Mouse (Mus musculus) neural tube, embryonic 11.5 days (tissue): ENCODE results near the gene Gns. TPM values are rescaled to one million over a fixed set of nuclear protein-coding genes. Genes with fewer than 3 reads are reported as not detected.

Experiments used
- ATAC-seq: fragments of 200-750 bp; cut with Nextera tagmentation; 2 replicates; pipeline ENCODE4 v1.8.0; 2017; ENCODE audit warnings: moderate number of reproducible peaks, mild to moderate bottlenecking, moderate TSS enrichment, moderate library complexity; ENCODE audit not compliant: insufficient read depth, low FRiP score, low TSS enrichment
- DNase-seq: peaks from one replicate; pipeline ENCODE4 v3.0.0-alpha.2; 2015; ENCODE audit warnings: low spot score
- H3K27ac ChIP-seq: fragments of 300-500 bp; sonication (generic); 2 replicates; pipeline ENCODE4 v1.5.1; 2014; ENCODE audit warnings: low read depth, mild to moderate bottlenecking, low read length
- H3K27me3 ChIP-seq: fragments of 300-500 bp; sonication (generic); 2 replicates; pipeline ENCODE4 v1.6.1; 2014; ENCODE audit warnings: mild to moderate bottlenecking, low read length, mixed read lengths; ENCODE audit not compliant: control insufficient read depth, insufficient read depth
- H3K36me3 ChIP-seq: fragments of 300-500 bp; sonication (generic); 2 replicates; pipeline ENCODE4 v1.6.1; 2014; ENCODE audit warnings: mild to moderate bottlenecking, low read length, moderate library complexity, mixed read lengths; ENCODE audit not compliant: control insufficient read depth, insufficient read depth
- H3K4me1 ChIP-seq: fragments of 300-500 bp; sonication (generic); 2 replicates; pipeline ENCODE4 v1.6.1; 2014; ENCODE audit warnings: low read length, mixed read lengths; ENCODE audit not compliant: control insufficient read depth, insufficient read depth
- H3K4me2 ChIP-seq: fragments of 300-500 bp; sonication (generic); 2 replicates; pipeline ENCODE4 v1.6.1; 2014; ENCODE audit warnings: low read depth, mild to moderate bottlenecking, moderate library complexity
- H3K4me3 ChIP-seq: fragments of 300-500 bp; sonication (generic); 2 replicates; pipeline ENCODE4 v1.5.1; 2014; ENCODE audit warnings: low read depth, low read length
- H3K9ac ChIP-seq: fragments of 300-500 bp; sonication (generic); 2 replicates; pipeline ENCODE4 v1.6.1; 2014; ENCODE audit warnings: mild to moderate bottlenecking, low read length
- H3K9me3 ChIP-seq: fragments of 300-500 bp; sonication (generic); 2 replicates; pipeline ENCODE4 v1.6.1; 2016; ENCODE audit warnings: low read length; ENCODE audit not compliant: control insufficient read depth
- WGBS: fragments of 180-500 bp; shearing (Covaris S2); extraction: QIAGEN DNeasy Blood & Tissue Kit; methylation state at CpG from one replicate; pipeline ENCODE4 v1.1.7; 2014; 5-methylcytosine and 5-hydroxymethylcytosine counted together
- polyA plus RNA-seq: library from polyadenylated mRNA; unstranded; fragments of >200 nt; fragmentation: Nextera tagmentation; extraction: Ambion mirVana; gene quantifications from 2 replicates; pipeline ENCODE4 v1.2.1, GENCODE M21; 2014

Gns gene
- polyA plus RNA-seq, 1 experiment from 2014 or later = 53.5 TPM

GRCm38 (mm10) chr10:121403104-121403503 lies 38.2 kb downstream of the Gns start:
- DNase-seq (no peak), ATAC-seq (no peak)
- Histone ChIP-seq H3K4me1 (no peaks in the 10 kb centered on the region), H3K4me3 (no peak overlapping the region), H3K27me3 (no peaks in the 10 kb centered on the region), H3K9me3 (no peaks in the 10 kb centered on the region), H3K4me2 (no peak overlapping the region), H3K36me3 (no peaks in the 10 kb centered on the region), H3K9ac (no peak overlapping the region), H3K27ac (no peak overlapping the region)
- 62% methylated on average over 9 of the region's 9 CpGs for WGBS

DNA sequence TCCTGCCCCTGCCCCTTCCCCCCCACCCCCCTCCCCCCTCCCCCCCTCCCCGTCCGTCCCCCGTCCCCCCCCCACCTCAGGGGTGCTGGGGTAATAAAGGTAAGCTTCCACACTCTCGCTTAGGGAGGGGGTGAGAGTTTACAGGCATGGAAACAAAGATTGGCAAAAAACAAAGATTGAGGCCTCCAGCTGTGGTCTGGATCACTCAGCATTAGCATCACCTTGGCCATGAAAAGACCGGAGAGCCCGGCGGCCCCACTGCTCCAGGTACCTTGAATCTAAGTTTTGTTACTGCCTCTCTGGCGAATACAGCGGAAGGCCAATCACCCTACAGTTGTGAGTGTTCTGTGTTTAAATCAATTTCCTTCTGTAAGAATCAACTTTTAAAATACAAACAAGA lies 39.1 kb downstream of the Gns start:
- Histone ChIP-seq H3K4me3 (no peak overlapping the region), H3K36me3 (no peaks in the 10 kb centered on the region), H3K27me3 (no peaks in the 10 kb centered on the region), H3K4me2 (no peak overlapping the region), H3K9ac (no peak overlapping the region), H3K4me1 (no peaks in the 10 kb centered on the region), H3K9me3 (no peaks in the 10 kb centered on the region), H3K27ac (no peak overlapping the region)
- no peak for ATAC-seq
- no peak for DNase-seq
- 58% methylated on average over 6 of the region's 9 CpGs for WGBS

DNA sequence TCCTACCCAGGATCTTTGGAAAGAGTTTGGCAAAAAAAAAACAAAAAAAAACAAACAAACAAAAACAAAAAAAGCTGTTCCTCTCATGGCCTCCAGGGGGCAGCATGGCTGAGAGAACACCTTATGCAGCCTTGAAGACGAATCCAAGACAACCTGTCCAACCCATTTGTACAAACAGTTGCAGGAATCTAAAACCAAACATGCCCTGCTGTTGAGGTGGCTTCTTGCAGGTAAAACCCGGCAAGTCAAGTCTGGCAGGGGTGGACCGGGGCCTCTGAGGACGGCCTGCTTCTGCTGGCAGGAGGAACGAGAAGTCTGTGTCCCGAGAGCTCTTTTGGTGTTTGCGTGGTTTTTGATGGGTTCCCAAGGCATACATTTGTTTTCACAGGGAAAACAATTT lies 44.8 kb downstream of the Gns start:
- H3K36me3 ChIP-seq = no peaks in the 10 kb centered on the region
- DNase-seq (no peak), ATAC-seq (no peak)
- H3K9ac ChIP-seq = no peak overlapping the region
- no peak overlapping the region for H3K4me2 ChIP-seq
- no peak overlapping the region for H3K4me3 ChIP-seq
- 69% methylated on average over 7 of the region's 7 CpGs for WGBS
- no peaks in the 10 kb centered on the region for H3K9me3 ChIP-seq
- H3K4me1 ChIP-seq = no peaks in the 10 kb centered on the region
- H3K27me3 ChIP-seq = no peaks in the 10 kb centered on the region
- no peak overlapping the region for H3K27ac ChIP-seq

DNA sequence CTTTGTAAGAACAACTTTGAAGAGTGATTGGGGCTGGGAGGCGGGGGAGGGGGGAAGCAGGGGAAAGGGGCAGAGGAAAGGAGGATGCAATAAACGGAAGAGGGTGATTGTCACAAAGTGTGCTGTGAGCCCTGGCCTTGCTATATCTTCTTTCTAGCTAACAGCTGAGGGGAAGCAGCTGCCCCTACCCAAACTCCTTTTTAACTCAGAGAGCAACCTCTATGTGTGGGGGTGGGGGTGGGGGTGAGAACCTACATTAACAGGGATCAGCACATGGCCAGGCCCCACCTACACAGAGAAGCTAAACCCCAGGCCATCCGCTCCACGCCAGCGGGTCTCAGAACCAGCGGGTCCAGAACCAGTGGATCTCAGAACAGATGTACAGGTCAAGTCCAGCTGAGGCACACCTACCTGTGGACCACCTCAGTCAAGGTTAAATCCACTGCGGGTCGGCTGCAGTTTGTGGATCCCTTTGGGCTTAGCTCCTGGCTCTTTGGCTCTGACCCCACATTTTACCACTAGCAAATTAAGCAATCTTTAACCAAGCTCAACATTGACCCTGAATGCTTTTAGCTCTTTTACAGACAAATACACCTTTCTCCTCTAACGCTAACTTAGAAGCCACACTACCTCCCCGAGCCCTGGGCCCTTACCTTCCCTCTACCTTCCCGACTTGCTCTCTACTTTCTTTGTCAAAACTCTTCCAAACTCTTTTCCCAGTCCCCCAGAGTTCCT lies 47.0 kb downstream of the Gns start:
- DNase-seq (no peak), ATAC-seq (no peak)
- WGBS = 81% methylated on average over 11 of the region's 11 CpGs
- Histone ChIP-seq H3K4me3 (no peak overlapping the region), H3K9me3 (no peaks in the 10 kb centered on the region), H3K36me3 (no peaks in the 10 kb centered on the region), H3K4me2 (no peak overlapping the region), H3K9ac (no peak overlapping the region), H3K27ac (no peak overlapping the region), H3K4me1 (no peaks in the 10 kb centered on the region), H3K27me3 (no peaks in the 10 kb centered on the region)

- no peak for ATAC-seq
- no peak for DNase-seq
- Histone ChIP-seq H3K4me2 (no peak overlapping the region), H3K4me3 (no peak overlapping the region), H3K4me1 (no peaks in the 10 kb centered on the region), H3K27ac (no peak overlapping the region), H3K9ac (no peak overlapping the region), H3K9me3 (no peaks in the 10 kb centered on the region), H3K36me3 (no peaks in the 10 kb centered on the region), H3K27me3 (no peaks in the 10 kb centered on the region)
- 87% methylated on average over 17 of the region's 17 CpGs for WGBS
These were observed 47.9 kb downstream of the Gns start for GRCm38 (mm10) chr10:121412824-121413223.

DNA sequence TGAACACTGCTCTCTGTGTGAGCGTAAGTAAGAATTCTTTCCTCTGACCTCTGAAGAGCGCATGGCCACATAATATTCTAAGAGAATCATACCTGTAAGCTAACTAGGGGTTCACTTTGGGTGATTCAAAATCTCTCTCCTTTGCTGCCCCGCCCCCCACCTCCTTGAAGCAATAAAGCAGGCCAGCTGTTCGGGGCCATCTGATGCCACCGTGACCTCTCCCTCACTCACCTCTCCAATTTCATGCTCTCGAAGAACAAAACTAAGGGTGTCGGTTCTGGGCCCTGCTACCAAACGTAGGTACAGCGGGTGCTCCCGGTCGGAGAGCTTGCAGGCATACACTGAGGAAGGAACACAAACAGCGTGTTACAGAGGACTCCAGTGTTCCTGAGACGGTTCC lies 49.2 kb downstream of the Gns start:
- Histone ChIP-seq H3K4me1 (no peaks in the 10 kb centered on the region), H3K27ac (no peak overlapping the region), H3K27me3 (no peaks in the 10 kb centered on the region), H3K9ac (no peak overlapping the region), H3K4me2 (no peak overlapping the region), H3K36me3 (no peaks in the 10 kb centered on the region), H3K4me3 (no peak overlapping the region), H3K9me3 (no peaks in the 10 kb centered on the region)
- ATAC-seq (no peak), DNase-seq (no peak)
- 68% methylated on average over 13 of the region's 13 CpGs for WGBS

DNA sequence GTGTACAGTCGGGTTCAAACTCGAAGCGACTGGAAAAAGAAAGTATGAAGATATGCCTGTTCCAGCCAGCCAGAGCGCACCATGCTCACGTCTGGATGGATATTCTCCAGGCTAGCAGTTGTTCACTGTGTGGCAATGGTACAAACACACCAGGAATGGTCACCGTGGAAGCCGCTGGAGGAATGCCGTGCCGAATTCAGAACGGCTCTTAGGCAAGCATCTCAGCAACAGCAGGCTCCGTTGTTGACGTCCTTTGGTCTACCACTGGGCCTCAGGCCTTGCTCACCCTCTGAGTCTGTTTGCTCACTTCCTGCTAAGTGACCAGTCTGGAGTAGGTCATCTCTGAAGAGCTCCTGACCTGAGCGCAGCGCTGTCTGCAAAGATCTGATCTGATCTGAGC lies 53.9 kb downstream of the Gns start:
- Histone ChIP-seq H3K27me3 (no peaks in the 10 kb centered on the region), H3K9ac (no peak overlapping the region), H3K4me2 (no peak overlapping the region), H3K27ac (no peak overlapping the region), H3K9me3 (no peaks in the 10 kb centered on the region), H3K4me1 (peaks cover 7% of the 10 kb centered on the region), H3K4me3 (no peak overlapping the region), H3K36me3 (no peaks in the 10 kb centered on the region)
- DNase-seq (no peak), ATAC-seq (no peak)
- WGBS = 85% methylated on average over 14 of the region's 14 CpGs

DNA sequence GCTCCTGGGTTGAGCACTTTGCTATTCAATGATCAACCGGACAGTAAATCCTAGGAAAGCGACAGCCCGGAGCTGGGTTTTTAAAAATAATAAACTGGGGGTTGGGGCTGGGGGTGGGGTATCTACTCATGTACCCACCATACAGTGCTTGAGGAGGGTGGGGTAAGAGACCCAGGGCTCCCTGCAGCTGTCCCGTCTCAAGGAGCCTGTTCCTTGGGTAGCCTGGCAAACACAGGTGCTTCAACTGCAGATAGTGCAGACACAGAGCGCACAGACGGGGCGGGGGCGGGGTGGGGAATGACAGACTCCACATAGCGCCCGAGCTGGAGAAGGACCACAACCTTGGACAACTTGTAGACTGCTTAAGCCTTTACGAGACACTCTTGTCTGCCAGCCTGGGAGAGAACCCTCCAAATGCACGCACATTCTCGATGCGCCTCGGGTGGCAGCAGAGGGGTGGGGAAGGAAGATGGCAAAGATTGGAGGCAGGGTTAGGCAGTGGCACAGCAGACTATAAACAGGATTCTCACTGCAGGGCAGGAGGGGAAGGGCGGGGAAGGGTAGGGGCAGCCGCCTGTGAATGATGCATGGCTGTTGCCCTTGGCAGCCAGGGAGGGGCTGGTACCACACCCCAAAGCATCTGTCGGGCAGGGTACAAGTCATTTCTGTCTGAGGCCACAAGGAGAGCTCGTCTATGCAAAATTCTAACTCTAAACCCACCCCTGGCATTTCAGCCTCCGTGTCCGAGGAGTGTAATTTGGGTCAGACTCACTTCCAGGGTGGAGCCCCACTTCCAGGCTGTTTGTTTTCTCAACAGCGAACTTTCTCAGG lies 55.0 kb downstream of the Gns start:
- 54% methylated on average over 22 of the region's 22 CpGs for WGBS
- Histone ChIP-seq H3K4me3 (no peak overlapping the region), H3K4me1 (peaks cover 9% of the 10 kb centered on the region), H3K27me3 (no peaks in the 10 kb centered on the region), H3K36me3 (no peaks in the 10 kb centered on the region), H3K9ac (no peak overlapping the region), H3K9me3 (no peaks in the 10 kb centered on the region), H3K27ac (no peak overlapping the region), H3K4me2 (no peak overlapping the region)
- ATAC-seq (peak; percentile 72), DNase-seq (no peak)

- no peaks in the 10 kb centered on the region for H3K36me3 ChIP-seq
- no peaks in the 10 kb centered on the region for H3K9me3 ChIP-seq
- DNase-seq (no peak), ATAC-seq (no peak)
- H3K4me2 ChIP-seq = no peak overlapping the region
- H3K9ac ChIP-seq = no peak overlapping the region
- no peaks in the 10 kb centered on the region for H3K27me3 ChIP-seq
- no peak overlapping the region for H3K4me3 ChIP-seq
- H3K4me1 ChIP-seq = peaks cover 9% of the 10 kb centered on the region
- H3K27ac ChIP-seq = no peak overlapping the region
- 70% methylated on average over 9 of the region's 9 CpGs for WGBS
These were observed 56.1 kb downstream of the Gns start for GRCm38 (mm10) chr10:121421023-121421422.
